Mouse (Mus musculus) thymus, adult 2 months (tissue): Measurements from ENCODE around the gene Gclc.
A peak's percentile ranks its signal among the peaks of the same experiment; 100 is the strongest.

Experiments used
- CTCF ChIP-seq: fragments of 200-500 bp; IDR thresholded peaks from 2 replicates; pipeline ENCODE4 v1.5.1; 2012; ENCODE audit warnings: mild to moderate bottlenecking, control low read depth, low read length, moderate library complexity, borderline replicate concordance; ENCODE audit not compliant: control insufficient read depth, poor library complexity, insufficient read depth; ENCODE audit errors: extremely low read depth
- POLR2A ChIP-seq: fragments of 200-500 bp; IDR thresholded peaks from 2 replicates; pipeline ENCODE4 v1.6.1; 2012; ENCODE audit warnings: mild to moderate bottlenecking, low read length, control low read depth, moderate library complexity; ENCODE audit not compliant: control insufficient read depth, poor library complexity, insufficient read depth; ENCODE audit errors: extremely low read depth

- TF ChIP-seq POLR2A = no peak; the same call in 1 of the 2 replicates
- 0 out of 2 replicates have a peak, but pooled peaks have one; percentile 11 for TF ChIP-seq CTCF
These were observed 3.9 kb upstream of the Gclc start for GRCm38 (mm10) chr9:77750133-77751060.
